ENCODE assay signal across 8 mouse cellular contexts in genomic region chr8:129234027-129234733, GRCm38 (mm10). TPM values are rescaled to one million over a fixed set of nuclear protein-coding genes. Genes with fewer than 3 reads are reported as not detected.
DNase-seq lines count a peak whose midpoint lies in the region; ATAC-seq and TF ChIP-seq lines count a peak whose summit lies in the region.

2610044O15Rik8 (minus strand) TSS chr8:129234406.

- no peaks in the 10 kb centered on the region for H3K9me3 ChIP-seq in CH12.LX (replicated peaks; ENCODE audit: low read length)
- no peaks in the 10 kb centered on the region for H3K9me3 ChIP-seq in forebrain, embryonic 11.5 days (ENCODE audit: control insufficient read depth, low read length)
- H3K9me3 ChIP-seq in heart, embryonic 16.5 days (replicated peaks; ENCODE audit: control insufficient read depth, low read length), result no peaks in the 10 kb centered on the region
- H3K9me3 ChIP-seq in liver, embryonic 15.5 days (replicated peaks), result no peaks in the 10 kb centered on the region
- no peaks in the 10 kb centered on the region for H3K9me3 ChIP-seq in neural tube, embryonic 12.5 days

- peak within 1 kb of the TSS; percentile 87 for H3K9ac ChIP-seq in CH12.LX (ENCODE audit: insufficient read depth, low read depth)
- peak within 1 kb of the TSS; percentile 68 for H3K9ac ChIP-seq in forebrain, embryonic 11.5 days (ENCODE audit: low read length)
- peak within 1 kb of the TSS; percentile 80 for H3K9ac ChIP-seq in heart, embryonic 16.5 days (ENCODE audit: low read length)
- H3K9ac ChIP-seq in liver, embryonic 15.5 days, result peak within 1 kb of the TSS; percentile 66
- H3K9ac ChIP-seq in neural tube, embryonic 12.5 days, result peak within 1 kb of the TSS; percentile 55

- dilution Hi-C loops in CH12.LX (cut with MboI; ENCODE audit: extremely low pct_ligation_motif_present, extremely low pct_unique_long_range_greater_than_20kb, low sequenced_read_pairs), result no loop called here

- no peaks in the 10 kb centered on the region for H3K27me3 ChIP-seq in CH12.LX (replicated peaks)
- no peaks in the 10 kb centered on the region for H3K27me3 ChIP-seq in forebrain, embryonic 11.5 days (ENCODE audit: control insufficient read depth, insufficient read depth, low read length)
- H3K27me3 ChIP-seq in heart, embryonic 16.5 days (ENCODE audit: control insufficient read depth, insufficient read depth, low read length), result no peaks in the 10 kb centered on the region
- H3K27me3 ChIP-seq in liver, embryonic 15.5 days, result no peaks in the 10 kb centered on the region
- no peaks in the 10 kb centered on the region for H3K27me3 ChIP-seq in neural tube, embryonic 12.5 days (replicated peaks)

- TF ChIP-seq CTCF in CH12.LX (conservative IDR thresholded peaks at IDR 0.05 in 1 of 2, IDR thresholded peaks at IDR 0.05 in 1 of 2; ENCODE audit: low read depth in 2 of 2, low read length in 2 of 2), result no peak

- peak within 1 kb of the TSS; percentile 98 for H3K4me2 ChIP-seq in CH12.LX (ENCODE audit: insufficient read depth, low read depth, poor library complexity, severe bottlenecking)
- peak within 1 kb of the TSS; percentile 56 for H3K4me2 ChIP-seq in forebrain, embryonic 11.5 days (ENCODE audit: low read depth, low read length, severe bottlenecking)
- peak within 1 kb of the TSS; percentile 64 for H3K4me2 ChIP-seq in heart, embryonic 16.5 days (ENCODE audit: low read depth, low read length)
- peak within 1 kb of the TSS; percentile 74 for H3K4me2 ChIP-seq in liver, embryonic 15.5 days
- H3K4me2 ChIP-seq in neural tube, embryonic 12.5 days (replicated peaks), result peak within 1 kb of the TSS; percentile 68

- H3K27ac ChIP-seq in CH12.LX (ENCODE audit: insufficient read depth, low read depth), result peak within 1 kb of the TSS; percentile 95
- peak within 1 kb of the TSS; percentile 85 for H3K27ac ChIP-seq in forebrain, embryonic 11.5 days (ENCODE audit: low read depth, low read length)
- H3K27ac ChIP-seq in heart, embryonic 16.5 days (ENCODE audit: low read length), result peak within 1 kb of the TSS; percentile 99
- H3K27ac ChIP-seq in liver, embryonic 15.5 days (replicated peaks), result peak within 1 kb of the TSS; percentile 91
- H3K27ac ChIP-seq in neural tube, embryonic 12.5 days, result peak within 1 kb of the TSS; percentile 74

- peaks cover 7% of the 10 kb centered on the region for H3K79me2 ChIP-seq in CH12.LX (replicated peaks; ENCODE audit: control insufficient read depth, extremely low read depth, insufficient read depth, poor library complexity, severe bottlenecking)

- peak within 1 kb of the TSS; percentile 61 to 88 (median 74) for H3K4me3 ChIP-seq in CH12.LX (replicated peaks in 1 of 3; ENCODE audit: low read depth in 2 of 3, low read length in 2 of 3, poor library complexity in 1 of 3)
- peak within 1 kb of the TSS; percentile 51 for H3K4me3 ChIP-seq in forebrain, embryonic 11.5 days (ENCODE audit: low read depth, low read length)
- peak within 1 kb of the TSS; percentile 81 for H3K4me3 ChIP-seq in heart, embryonic 16.5 days (ENCODE audit: low read length)
- H3K4me3 ChIP-seq in liver, embryonic 15.5 days (replicated peaks), result peak within 1 kb of the TSS; percentile 72
- peak within 1 kb of the TSS; percentile 62 for H3K4me3 ChIP-seq in neural tube, embryonic 12.5 days

- TF ChIP-seq EP300 in CH12.LX (IDR thresholded peaks at IDR 0.05; ENCODE audit: low read length), result no peak

- in situ Hi-C loops in CH12.LX (cut with MboI; ENCODE audit: low pct_ligation_motif_present, low pct_unique_long_range_greater_than_20kb, low sequenced_read_pairs), result no loop called here

- ATAC-seq in forebrain, embryonic 11.5 days (replicated peaks; ENCODE audit: low FRiP score), result peak; percentile 100
- ATAC-seq in heart, embryonic 16.5 days (replicated peaks; ENCODE audit: extremely low read depth, insufficient read depth, low FRiP score), result peak; percentile 99
- peak; percentile 98 for ATAC-seq in liver, embryonic 15.5 days (ENCODE audit: insufficient read depth)
- ATAC-seq in neural tube, embryonic 12.5 days (ENCODE audit: low FRiP score, low read depth), result peak; percentile 99

- DNase-seq in CH12.LX (ENCODE audit: extremely low read depth), result peak; percentile 85
- peak; percentile 75 for DNase-seq in c-Kit-positive CD71-positive TER-119-negative erythroid progenitor cells, embryonic 14.5 days (ENCODE audit: low read depth)
- peak; percentile 86 for DNase-seq in forebrain, embryonic 11.5 days (ENCODE audit: low spot score)
- DNase-seq in kidney, postnatal 36 days, result peak; percentile 90 to 92
- peak; percentile 91 for DNase-seq in telencephalon, adult 2 months (ENCODE audit: low read depth, low spot score)

- TF ChIP-seq POLR2A in CH12.LX (IDR thresholded peaks at IDR 0.05; ENCODE audit: low read depth, low read length), result peak; percentile 84

- no peaks in the 10 kb centered on the region for H3K36me3 ChIP-seq in CH12.LX (replicated peaks in 1 of 2; ENCODE audit: control insufficient read depth in 1 of 2, insufficient read depth in 1 of 2, low read length in 1 of 2)
- no peaks in the 10 kb centered on the region for H3K36me3 ChIP-seq in forebrain, embryonic 11.5 days (ENCODE audit: control insufficient read depth, insufficient read depth, low read length)
- H3K36me3 ChIP-seq in heart, embryonic 16.5 days (ENCODE audit: control insufficient read depth, insufficient read depth), result no peaks in the 10 kb centered on the region
- H3K36me3 ChIP-seq in liver, embryonic 15.5 days (replicated peaks), result no peaks in the 10 kb centered on the region
- H3K36me3 ChIP-seq in neural tube, embryonic 12.5 days, result no peaks in the 10 kb centered on the region

- peaks cover 8% of the 10 kb centered on the region in 2 experiments; a peak in 3 of 4 replicates for H3K4me1 ChIP-seq in CH12.LX (ENCODE audit: control insufficient read depth in 1 of 2, insufficient read depth in 2 of 2)
- no peaks in the 10 kb centered on the region for H3K4me1 ChIP-seq in forebrain, embryonic 11.5 days (replicated peaks; ENCODE audit: control insufficient read depth, insufficient read depth, low read length)
- peaks cover 9% of the 10 kb centered on the region for H3K4me1 ChIP-seq in heart, embryonic 16.5 days (ENCODE audit: control insufficient read depth, insufficient read depth, low read length)
- H3K4me1 ChIP-seq in liver, embryonic 15.5 days (replicated peaks), result peaks cover 8% of the 10 kb centered on the region
- H3K4me1 ChIP-seq in neural tube, embryonic 12.5 days, result peaks cover 12% of the 10 kb centered on the region

- WGBS in forebrain, embryonic 11.5 days, result under 1% methylated on average over 18 of the region's 18 CpGs
- WGBS in heart, embryonic 16.5 days, result 1% methylated on average over 18 of the region's 18 CpGs
- WGBS in liver, embryonic 15.5 days (ENCODE audit: insufficient replicate concordance), result under 1% methylated on average over 18 of the region's 18 CpGs
- WGBS in neural tube, embryonic 12.5 days, result 2% methylated on average over 18 of the region's 18 CpGs

- TF ChIP-seq RAD21 in CH12.LX (IDR thresholded peaks at IDR 0.05; ENCODE audit: low read depth, low read length), result no peak

TF ChIP-seq in CH12.LX, 34 proteins besides CTCF, POLR2A, EP300 and RAD21:
- TF ChIP-seq ZMIZ1 (IDR thresholded peaks at IDR 0.05; ENCODE audit: low read depth, low read length), result peak; percentile 48
- no peak for TF ChIP-seq SMC3 (IDR thresholded peaks at IDR 0.05; ENCODE audit: low read depth, low read length)
- no peak for TF ChIP-seq ZC3H11A (IDR thresholded peaks at IDR 0.05; ENCODE audit: low read depth, low read length)
- TF ChIP-seq SIN3A (IDR thresholded peaks at IDR 0.05; ENCODE audit: low read length), result peak; percentile 14; the same call in 1 of the 2 replicates
- TF ChIP-seq HCFC1 (IDR thresholded peaks at IDR 0.05; ENCODE audit: low read depth, low read length), result peak; percentile 71
- peak; percentile 77 for TF ChIP-seq CHD2 (IDR thresholded peaks at IDR 0.05; ENCODE audit: low read length)
- TF ChIP-seq NELFE (IDR thresholded peaks at IDR 0.05; ENCODE audit: low read depth, low read length), result peak; percentile 74
- TF ChIP-seq PAX5 (IDR thresholded peaks at IDR 0.05; ENCODE audit: low read length), result no peak
- TF ChIP-seq IRF4 (IDR thresholded peaks at IDR 0.05; ENCODE audit: low read depth, low read length), result no peak
- TF ChIP-seq ELF1 (IDR thresholded peaks at IDR 0.05; ENCODE audit: low read depth, low read length), result peak; percentile 69
- TF ChIP-seq TBP (conservative IDR thresholded peaks at IDR 0.05; ENCODE audit: low read depth, low read length), result 0 out of 2 replicates have a peak, but pooled peaks have one; percentile 83
TF ChIP-seq in CH12.LX: peak in this region for 7.

RNA-seq across cellular contexts. Expression of gene 2610044O15Rik8, which starts in this region (rescaled TPM):
- 7.3 and 8.1 TPM in 2 replicates for total RNA-seq in CH12.LX (2012; rRNA removed)
- 22.5 and 25.6 TPM in 2 replicates for total RNA-seq in CH12.LX (2014; rRNA removed)
- polyA plus RNA-seq in CH12.LX (2012; ENCODE audit: insufficient read length, low read depth), result 10.9 TPM in 2 replicates
- polyA plus RNA-seq in forebrain, embryonic 11.5 days (2014; fragmentation: Nextera tagmentation; extraction: Ambion mirVana), result 22.8 and 24.0 TPM in 2 replicates
- 19.7 and 19.9 TPM in 2 replicates for polyA plus RNA-seq in heart, embryonic 16.5 days (2015; fragmentation: Nextera tagmentation; extraction: Ambion mirVana)
- 5.3 and 6.0 TPM in 2 replicates for polyA plus RNA-seq in liver, embryonic 15.5 days (2015; fragmentation: Nextera tagmentation; extraction: Ambion mirVana)
- 22.3 and 24.2 TPM in 2 replicates for polyA plus RNA-seq in neural tube, embryonic 12.5 days (2016; fragmentation: Nextera tagmentation; extraction: Ambion mirVana)

Comparison
In these comparisons a context has a peak if more than half of its experiments do, and no peak if none do; other contexts are left out.
1. Peak in every context shown above with its lines: DNase-seq, ATAC-seq, H3K4me3 ChIP-seq and H3K27ac ChIP-seq.